Mouse (Mus musculus) right cerebral cortex, postnatal 10 days (tissue): Measurements from ENCODE around the gene Vmn1r128.
"Not testable (repeated sequence)": the region's sequence is repeated elsewhere in the genome, so short reads cannot be mapped to it uniquely, and the experiment has no call there.

Source experiments
- DNase-seq, 2 experiments: peaks; one replicate each; pipeline ENCODE4 v3.0.0; 2021; ENCODE audit warnings: low spot score in 2 of 2

Gene Vmn1r128

DNA sequence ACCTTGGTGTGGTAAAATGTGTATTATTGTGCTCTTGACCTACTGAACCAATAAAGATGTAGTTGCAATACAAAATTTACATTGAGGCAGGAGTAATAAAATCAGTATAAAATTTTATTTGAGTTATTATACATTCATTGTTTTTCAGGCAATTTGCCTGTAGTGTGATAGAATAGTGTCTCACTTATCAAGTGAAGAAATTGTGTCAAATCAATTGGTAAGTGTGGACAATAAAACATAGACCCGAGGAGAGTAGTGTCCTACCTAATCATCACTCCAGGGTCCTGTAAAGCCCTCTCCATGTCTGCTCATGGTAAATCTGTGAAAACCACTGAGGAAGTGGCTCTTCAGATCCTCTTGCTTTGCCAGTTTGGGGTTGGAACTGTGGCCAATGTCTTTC is at the start of gene Vmn1r128:
Gene Vmn1r128, plus strand, starts transcription at position 301 of the 400 bp plus-strand sequence.
- not testable (repeated sequence) for DNase-seq

DNA sequence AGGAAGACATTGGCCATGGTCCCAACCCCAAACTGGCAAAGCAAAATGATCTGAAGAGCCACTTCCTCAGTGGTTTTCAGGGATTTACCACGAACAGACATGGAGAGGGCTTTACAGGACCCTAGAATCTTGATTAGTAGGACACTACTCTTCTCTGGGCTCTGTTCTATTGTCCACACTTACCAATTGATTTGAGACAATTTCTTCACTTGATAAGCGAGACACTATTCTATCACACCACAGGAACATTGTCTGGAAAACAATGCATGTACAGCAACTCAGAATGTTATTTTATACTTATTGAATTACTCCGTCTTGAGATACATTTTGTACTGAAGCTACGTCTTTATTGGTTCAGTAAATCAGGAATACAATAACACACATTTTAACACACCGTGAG is 47.8 kb upstream of the Vmn1r128 start, which contains the start of gene Vmn1r126:
Gene Vmn1r126, minus strand, starts transcription at position 101 of the 400 bp plus-strand sequence.
- not testable (repeated sequence) for DNase-seq

- not testable (repeated sequence) for DNase-seq
Observed at GRCm38 (mm10) chr7:21319761-21320160, 29.4 kb upstream of the Vmn1r128 start, which contains the start of gene Vmn1r127. Gene Vmn1r127, minus strand, starts transcription at chr7:21319861.

- not testable (repeated sequence) for DNase-seq
Observed at GRCm38 (mm10) chr7:21361191-21361590, 12.0 kb downstream of the Vmn1r128 start, which contains the start of gene Vmn1r129. Gene Vmn1r129, minus strand, starts transcription at chr7:21361291.
